Mouse (Mus musculus) telencephalon, adult 2 months (tissue): ENCODE measurements at regions not wholly inside any gene's neighbourhood (a gene's known extent, or its start where the extent isn't known, plus 50 kb on each side); places are given as distances from the start of the nearest gene placed in this dataset.
"Not testable (repeated sequence)": the region's sequence is repeated elsewhere in the genome, so short reads cannot be mapped to it uniquely, and the experiment has no call there.

Experiments
- DNase-seq: peaks from one replicate; pipeline ENCODE4 v3.0.0-alpha.2; 2011; ENCODE audit warnings: low read depth, low spot score

- no peak for DNase-seq
Measured at GRCm38 (mm10) chr2:160507371-160507770, 138.3 kb upstream of the Top1 start.

DNA sequence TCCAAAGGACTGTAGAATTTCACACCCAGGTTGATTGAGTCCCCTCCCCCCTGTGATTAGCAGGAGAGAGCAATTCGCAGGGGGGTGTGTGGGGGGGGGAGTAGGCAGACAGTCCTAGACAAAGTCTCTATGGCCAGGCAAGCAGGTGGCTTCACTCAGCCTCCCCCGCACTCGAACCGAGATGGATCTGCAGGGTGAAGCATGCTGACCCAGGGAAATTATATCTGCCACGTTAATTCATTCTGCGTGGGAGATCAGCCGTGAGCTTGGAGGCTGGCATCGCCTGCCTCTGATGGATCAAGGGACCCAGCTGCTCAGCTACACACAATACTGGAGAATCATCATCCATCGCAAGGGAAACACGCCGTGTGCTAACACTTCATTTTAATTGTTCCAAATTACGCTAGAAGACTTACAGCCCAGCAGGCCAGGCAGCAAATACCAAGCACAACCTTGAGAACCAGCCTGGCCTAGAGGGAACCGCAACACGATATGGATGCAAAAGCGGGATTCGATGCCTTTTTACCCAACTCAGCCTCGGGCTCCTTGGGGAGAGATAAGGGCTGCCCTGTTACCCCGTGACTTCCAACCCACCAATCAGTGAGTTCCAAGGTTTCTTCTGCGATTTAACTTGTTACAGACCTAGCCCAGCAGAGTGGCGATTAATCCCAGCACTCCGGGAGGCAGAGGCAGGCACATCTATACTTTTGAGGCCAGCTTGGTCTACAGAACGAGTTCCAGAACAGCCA is 137.7 kb upstream of the Top1 start:
- DNase-seq = peak; percentile 16

GRCm38 (mm10) chr2:160510159-160510558 is 135.5 kb upstream of the Top1 start:
- DNase-seq = no peak

- no peak for DNase-seq
Measured at GRCm38 (mm10) chr2:160510635-160511421, 134.9 kb upstream of the Top1 start.

DNA sequence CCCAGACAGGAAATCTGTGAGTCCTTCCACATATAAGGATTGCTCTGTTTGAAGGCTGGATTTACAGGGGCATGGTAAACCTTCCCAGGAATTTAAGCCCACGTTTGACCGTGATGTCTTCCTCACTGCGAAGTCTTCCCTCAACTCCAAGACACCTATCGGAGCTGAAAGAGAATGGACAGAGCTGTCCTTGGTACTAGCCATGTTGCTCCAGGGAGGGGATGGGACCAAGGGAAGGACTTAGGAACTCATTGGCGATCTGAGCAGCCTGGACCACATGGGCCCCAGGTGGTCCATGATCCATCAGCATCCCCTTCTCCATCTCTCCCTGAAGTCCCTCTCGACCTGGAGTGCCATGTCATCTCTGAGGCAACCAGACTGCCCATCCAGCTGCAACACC is 130.1 kb upstream of the Top1 start:
- DNase-seq = no peak

- no peak for DNase-seq
Measured at GRCm38 (mm10) chr2:160516526-160516925, 129.2 kb upstream of the Top1 start.

GRCm38 (mm10) chr2:160525301-160526205 is 120.1 kb upstream of the Top1 start:
- no peak for DNase-seq

DNA sequence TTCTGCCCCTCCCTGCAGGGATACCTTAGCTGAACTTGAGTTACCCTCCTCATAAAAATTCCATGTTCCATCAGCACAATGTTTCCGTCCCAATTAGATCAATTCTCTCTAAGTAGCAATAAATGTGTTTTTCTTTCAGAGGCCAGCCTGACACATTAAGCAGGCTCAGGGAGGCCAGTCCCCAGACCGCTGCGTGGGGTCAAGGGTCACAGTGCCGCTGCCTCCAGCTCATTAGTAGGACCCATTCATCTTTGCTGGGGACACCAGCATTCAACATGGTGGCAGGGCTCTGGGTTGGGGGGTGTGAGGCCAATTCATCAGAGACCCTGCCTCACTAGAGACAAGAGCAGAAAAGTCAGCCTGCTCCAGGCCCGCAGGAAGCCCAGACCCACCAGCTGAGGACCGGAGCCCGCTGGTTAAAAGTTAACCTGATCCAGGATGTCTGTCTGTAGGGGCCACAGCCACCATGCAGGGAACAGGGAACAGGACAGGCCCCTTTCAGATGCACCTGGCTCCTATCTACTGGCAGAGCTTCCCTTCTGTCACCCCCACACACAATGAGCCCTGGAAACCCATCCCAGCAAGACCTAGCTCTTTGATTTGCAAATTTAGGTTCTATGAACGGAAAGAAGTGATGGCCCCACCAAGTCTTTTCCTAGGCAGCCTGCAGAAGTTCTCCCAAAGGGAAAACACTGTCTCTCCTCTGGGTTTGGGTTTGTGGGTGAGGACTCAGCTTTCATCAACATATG is 119.1 kb upstream of the Top1 start:
- no peak for DNase-seq

GRCm38 (mm10) chr2:160529306-160529705 is 116.4 kb upstream of the Top1 start:
- DNase-seq = no peak

DNA sequence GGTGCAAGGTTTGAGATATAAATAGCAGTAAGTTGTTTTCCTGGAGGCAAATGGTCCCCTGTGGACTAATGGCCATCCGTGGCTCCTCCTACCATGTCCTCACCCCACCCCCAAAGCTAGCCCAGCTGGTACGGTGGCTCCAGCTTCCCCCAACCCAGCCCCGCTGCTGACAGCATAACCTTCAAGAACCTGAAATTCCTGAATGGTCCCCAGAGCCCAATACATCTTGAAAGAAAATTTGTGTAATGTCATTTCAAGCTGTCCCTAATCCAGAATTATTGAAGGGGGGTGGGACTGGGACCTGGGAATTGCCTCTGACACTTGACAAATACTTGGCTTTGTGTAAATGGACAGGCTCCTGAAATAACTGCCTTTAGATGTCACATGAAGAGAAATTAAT is 115.3 kb upstream of the Top1 start:
- no peak for DNase-seq

GRCm38 (mm10) chr2:160537319-160537719 is 108.4 kb upstream of the Top1 start:
- no peak for DNase-seq

GRCm38 (mm10) chr2:160545527-160545926 is 100.2 kb upstream of the Top1 start:
- no peak for DNase-seq

DNA sequence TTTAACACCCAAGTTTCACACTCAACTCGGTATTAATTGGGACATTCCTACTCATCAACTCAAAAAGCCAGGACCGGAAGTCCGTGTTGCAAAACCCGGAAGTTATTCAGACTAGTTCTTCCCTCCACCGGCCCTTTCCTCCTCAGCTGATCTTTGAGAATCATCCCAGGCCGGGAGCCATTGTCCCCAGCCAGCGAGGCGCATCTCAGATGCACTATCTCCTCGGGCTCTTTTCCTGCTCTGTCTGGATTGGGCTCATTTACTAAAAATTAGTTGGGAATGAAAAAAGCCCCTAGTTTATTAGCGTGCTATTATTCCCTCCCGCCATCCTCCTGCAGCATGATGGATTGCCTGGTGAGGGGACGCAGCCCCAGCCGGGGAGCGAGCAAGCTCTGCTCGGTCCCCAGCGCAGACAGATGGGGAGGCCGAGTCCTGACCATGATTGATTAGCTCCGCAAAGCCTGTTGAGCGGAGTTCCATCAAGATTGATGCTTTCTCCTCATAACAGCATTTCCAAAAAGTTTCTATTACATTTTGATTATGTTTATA is 93.5 kb upstream of the Top1 start:
- no peak for DNase-seq

GRCm38 (mm10) chr2:160561711-160562110 is 84.0 kb upstream of the Top1 start:
- DNase-seq = no peak

DNA sequence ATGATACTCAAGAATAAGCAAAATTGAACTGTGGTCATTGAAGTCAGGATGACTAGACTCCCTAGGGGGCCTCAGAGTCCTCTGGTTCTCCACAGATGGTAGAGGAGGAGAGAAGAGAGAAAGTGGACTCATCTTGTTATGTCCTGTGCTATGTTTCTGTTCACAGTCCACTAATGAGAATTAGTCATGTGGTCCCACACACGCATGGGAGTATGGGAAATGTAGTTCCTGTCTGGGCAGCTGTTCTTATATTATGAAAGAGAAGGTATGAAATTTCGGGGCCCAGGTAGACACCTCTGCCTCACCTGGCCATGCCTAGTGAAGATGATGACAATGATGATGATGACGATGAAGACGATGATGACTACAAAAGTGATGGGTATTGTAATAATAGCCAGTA is 77.9 kb upstream of the Top1 start:
- no peak for DNase-seq

DNA sequence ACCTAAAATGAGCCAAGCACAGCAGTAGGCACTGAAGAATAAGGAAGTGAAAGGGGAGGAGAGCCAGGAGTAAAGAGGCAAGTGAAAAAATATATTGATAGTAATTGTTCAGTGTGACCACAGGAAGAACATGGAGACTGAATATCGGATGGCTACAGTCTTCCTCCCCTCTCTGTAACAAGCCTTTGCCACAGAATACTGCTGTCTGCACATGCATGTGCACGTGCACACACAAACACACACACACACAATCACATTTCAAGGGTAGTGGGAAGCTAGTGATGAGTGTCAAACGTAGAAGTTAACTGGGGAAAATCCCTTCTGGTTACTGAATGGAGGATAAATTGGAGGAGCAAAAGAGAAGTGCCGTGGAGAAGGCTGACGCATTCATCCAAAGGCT is 76.2 kb upstream of the Top1 start:
- DNase-seq = no peak

GRCm38 (mm10) chr2:160578384-160579320 is 67.0 kb upstream of the Top1 start:
- DNase-seq = peak; percentile 45

GRCm38 (mm10) chr2:160580250-160580649 is 65.4 kb upstream of the Top1 start:
- DNase-seq = no peak

DNA sequence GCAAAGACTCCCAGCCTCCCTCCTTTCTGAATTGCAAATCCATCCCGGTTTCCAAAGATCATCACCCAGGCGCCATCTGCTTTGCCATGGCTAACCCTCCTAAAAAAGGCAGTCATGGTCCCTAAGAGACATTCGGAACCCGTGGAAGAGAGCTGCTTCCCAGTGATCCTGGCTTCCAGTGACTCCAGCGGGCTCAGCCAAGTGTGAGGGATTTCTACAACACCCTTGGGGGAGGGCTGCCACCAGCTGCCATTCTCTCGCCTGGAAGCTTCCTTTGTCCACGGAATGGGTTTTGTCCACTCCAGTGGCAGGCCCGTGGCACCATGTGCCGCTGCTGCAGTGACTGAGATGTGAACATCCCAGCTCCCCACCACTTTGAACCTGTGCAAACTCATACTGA is 64.7 kb upstream of the Top1 start:
- DNase-seq = no peak

DNA sequence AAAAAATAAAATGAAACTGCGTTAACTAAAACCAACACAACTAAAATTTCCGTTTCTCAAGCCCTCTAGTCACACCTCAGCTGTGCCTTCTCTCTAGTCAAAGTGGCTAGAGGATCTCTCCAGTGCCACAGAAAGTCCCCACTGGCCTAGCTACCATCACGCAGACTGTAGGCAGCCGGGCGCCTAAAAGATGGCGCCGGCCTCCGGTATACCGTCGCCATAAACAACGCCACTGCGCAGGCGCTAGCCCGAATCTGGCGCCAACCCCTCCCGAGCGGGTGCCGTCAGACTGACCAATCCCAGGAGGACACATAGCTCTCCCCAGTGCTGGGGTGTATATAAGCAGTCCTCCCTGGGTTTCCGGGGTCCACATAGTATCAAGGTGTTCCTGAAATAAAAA is 62.7 kb upstream of the Top1 start:
- DNase-seq = not testable (repeated sequence)
